Mouse (Mus musculus) splenic B cell, adult 2 months (primary cell): ENCODE results near the gene Casp1.

Experiments
- DNase-seq: peaks from one replicate; pipeline ENCODE4 v3.0.0-alpha.2; 2011; ENCODE audit warnings: low read depth, low spot score
- H3K27me3 ChIP-seq: 2 replicates; pipeline ENCODE4 v1.6.1; 2012; ENCODE audit warnings: mild to moderate bottlenecking, low read length, moderate library complexity, mixed read lengths; ENCODE audit not compliant: control insufficient read depth, poor library complexity, insufficient read depth, severe bottlenecking
- H3K36me3 ChIP-seq: 2 replicates; pipeline ENCODE4 v1.6.1; 2012; ENCODE audit warnings: mild to moderate bottlenecking, low read length, moderate library complexity, mixed read lengths; ENCODE audit not compliant: control insufficient read depth, poor library complexity, insufficient read depth, severe bottlenecking

The Casp1 gene

DNA sequence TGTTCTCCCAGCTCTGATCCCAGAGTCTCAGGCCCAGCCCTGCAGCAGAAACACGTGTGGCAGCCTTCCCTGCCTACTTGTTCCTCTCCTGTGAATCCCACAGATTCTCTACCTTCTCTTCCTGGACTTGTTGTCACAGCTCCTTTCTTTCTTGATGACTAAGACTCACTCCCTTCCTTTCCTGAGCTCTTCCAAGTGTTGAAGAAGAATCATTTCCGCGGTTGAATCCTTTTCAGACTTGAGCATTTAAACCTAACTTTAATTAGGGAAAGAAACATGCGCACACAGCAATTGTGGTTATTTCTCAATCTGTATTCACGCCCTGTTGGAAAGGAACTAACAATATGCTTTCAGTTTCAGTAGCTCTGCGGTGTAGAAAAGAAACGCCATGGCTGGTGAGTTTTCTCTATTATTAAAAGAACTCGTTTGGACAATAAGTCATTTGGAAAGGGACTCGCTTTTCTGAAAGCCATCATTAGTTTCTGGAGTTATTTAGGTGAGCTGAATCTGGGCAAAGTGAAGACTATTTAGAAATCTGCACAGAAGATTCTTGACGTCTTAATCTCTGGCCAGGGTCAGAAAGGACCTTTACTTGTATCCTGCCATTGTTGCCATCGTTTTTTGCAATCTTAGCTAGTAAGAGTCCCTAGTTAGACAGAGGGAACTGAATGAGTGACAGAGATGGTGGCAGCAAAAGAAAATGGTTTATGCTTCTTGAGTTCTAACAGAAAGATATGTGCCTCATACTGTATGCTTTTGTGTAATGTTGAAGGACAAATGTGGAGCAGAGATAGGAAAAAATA lies at the start of gene Casp1:
Gene Casp1 (plus strand): TSS at position 189 of the 803 bp plus-strand sequence.
- no peaks in the 10 kb centered on the region for H3K27me3 ChIP-seq
- DNase-seq: peak; percentile 58
- peaks cover 2% of the 10 kb centered on the region; the same call in 1 of the 2 replicates for H3K36me3 ChIP-seq

- no peak for DNase-seq
- H3K27me3 ChIP-seq: no peaks in the 10 kb centered on the region
- H3K36me3 ChIP-seq: no peaks in the 10 kb centered on the region
These were observed 34.3 kb upstream of the Casp1 start for GRCm38 (mm10) chr9:5263951-5264475.

DNA sequence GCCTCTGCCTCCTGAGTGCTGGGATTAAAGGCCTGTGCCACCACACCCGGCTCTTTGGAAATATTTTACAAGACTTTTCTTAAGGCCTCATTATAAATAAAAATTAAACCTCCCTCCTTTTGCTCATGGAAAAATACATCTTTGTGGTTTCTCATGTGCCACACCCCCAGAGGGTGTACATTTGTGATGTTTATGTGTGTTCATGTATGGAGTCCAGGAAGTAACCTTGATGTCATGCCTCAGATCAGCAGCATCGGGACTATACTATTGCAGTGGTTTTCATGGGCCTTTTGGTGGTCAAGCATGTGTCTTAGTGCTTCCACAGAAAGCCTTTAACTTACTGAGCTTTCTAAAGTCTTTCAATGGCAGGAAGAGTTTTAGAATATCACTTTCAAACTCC lies 28.0 kb upstream of the Casp1 start:
- Histone ChIP-seq H3K27me3 (no peaks in the 10 kb centered on the region), H3K36me3 (no peaks in the 10 kb centered on the region)
- DNase-seq: no peak

DNA sequence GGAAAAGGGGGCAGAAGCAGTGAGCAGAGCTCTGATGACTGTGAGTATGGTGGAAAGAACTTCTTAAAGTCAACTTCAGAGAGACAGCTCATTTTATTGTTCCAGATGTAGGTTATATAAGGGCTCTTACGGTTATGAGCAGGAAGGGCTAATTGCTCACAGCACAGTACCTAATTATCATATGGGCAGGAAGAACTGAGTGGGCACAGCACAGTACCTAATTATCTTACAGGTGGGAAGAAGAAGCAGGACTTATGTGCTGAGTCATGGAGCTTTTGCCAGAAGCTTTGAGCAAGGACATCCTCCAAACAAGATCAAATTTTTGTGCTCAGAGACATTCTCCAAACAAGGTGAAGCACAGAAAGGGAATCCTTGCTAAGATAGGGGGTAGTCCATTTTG lies 27.4 kb upstream of the Casp1 start:
- no peak for DNase-seq
- no peaks in the 10 kb centered on the region for H3K36me3 ChIP-seq
- no peaks in the 10 kb centered on the region for H3K27me3 ChIP-seq

- no peaks in the 10 kb centered on the region for H3K27me3 ChIP-seq
- no peak for DNase-seq
- no peaks in the 10 kb centered on the region for H3K36me3 ChIP-seq
These were observed 26.9 kb upstream of the Casp1 start for GRCm38 (mm10) chr9:5271334-5271845.

DNA sequence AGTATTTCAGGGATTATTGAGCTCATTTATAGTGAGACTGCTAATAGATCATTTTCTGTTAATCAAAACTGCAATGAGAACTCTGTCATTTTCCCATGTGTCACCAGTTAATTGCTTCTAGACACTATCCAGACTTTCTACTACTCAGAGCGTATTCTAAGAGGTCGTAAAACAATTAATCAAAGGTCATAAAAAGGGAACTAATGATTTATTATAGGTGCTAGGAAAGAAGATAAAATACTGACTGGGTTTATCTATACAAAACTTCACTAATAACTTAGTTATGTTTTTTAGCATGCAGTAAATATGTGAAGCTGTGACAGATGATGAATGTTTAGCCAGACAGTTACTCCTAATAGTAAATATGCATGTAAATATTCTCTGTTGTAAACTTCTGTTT lies 12.2 kb upstream of the Casp1 start:
- no peaks in the 10 kb centered on the region for H3K27me3 ChIP-seq
- DNase-seq: no peak
- no peaks in the 10 kb centered on the region for H3K36me3 ChIP-seq

GRCm38 (mm10) chr9:5286597-5286996 lies 11.7 kb upstream of the Casp1 start:
- no peak for DNase-seq
- Histone ChIP-seq H3K27me3 (no peaks in the 10 kb centered on the region), H3K36me3 (no peaks in the 10 kb centered on the region)

- Histone ChIP-seq H3K36me3 (no peaks in the 10 kb centered on the region), H3K27me3 (no peaks in the 10 kb centered on the region)
- no peak for DNase-seq
These were observed 1.7 kb upstream of the Casp1 start for GRCm38 (mm10) chr9:5296354-5297237.

DNA sequence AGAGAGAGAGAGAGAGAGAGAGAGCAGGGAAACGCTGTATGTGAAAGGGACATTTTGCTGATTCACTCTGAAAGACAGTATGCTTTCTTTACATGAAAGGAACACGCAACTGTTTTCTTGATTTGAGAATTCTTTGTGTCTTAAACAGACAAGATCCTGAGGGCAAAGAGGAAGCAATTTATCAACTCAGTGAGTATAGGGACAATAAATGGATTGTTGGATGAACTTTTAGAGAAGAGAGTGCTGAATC lies 740 bp downstream of the Casp1 start:
- Histone ChIP-seq H3K27me3 (no peaks in the 10 kb centered on the region), H3K36me3 (peaks cover 3% of the 10 kb centered on the region; the same call in 1 of the 2 replicates)
- DNase-seq: no peak

DNA sequence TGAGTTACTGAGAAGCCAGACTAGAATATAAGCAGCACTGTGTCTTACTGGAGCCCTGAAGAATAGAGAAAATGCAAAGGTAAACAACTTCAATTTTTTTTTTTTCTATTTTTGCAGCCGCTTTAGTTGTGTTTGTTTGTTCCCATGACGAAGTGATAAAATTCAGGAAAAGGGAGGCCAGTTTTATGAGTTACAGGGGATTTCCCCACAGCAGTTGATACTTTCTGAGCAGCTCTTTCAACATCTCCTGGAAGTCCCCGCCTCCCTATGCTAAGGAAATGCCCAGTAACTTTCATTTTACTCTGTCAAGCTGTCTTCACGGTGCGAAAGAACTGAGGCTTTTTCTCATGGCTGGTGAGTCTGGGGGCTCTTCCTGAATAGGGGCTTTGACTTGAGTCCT lies 10.2 kb downstream of the Casp1 start, which contains the start of gene Casp4:
Gene Casp4 (plus strand): TSS at position 268 of the 400 bp plus-strand sequence.
- Histone ChIP-seq H3K27me3 (no peaks in the 10 kb centered on the region), H3K36me3 (peaks cover 2% of the 10 kb centered on the region; the same call in 1 of the 2 replicates)
- peak; percentile 62 for DNase-seq

DNA sequence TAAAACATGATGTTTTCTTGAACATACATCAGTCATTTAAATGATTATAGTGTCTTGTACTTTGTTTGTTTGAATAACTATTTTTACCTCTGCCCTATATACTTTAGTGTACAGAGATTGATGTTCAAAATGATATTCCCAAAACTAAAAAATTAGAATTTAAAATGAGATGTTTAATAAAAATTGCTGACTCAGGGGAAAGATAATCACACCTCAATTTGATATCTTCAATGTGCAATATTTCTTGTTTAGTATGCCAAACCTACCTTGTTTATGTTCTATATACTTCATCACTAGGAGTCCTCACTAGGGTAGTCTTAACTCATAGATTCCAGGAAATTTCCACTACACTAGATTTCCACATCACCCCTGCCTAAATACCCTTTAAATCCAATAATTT lies 11.8 kb downstream of the Casp1 start:
- no peaks in the 10 kb centered on the region for H3K27me3 ChIP-seq
- DNase-seq: no peak
- H3K36me3 ChIP-seq: no peaks in the 10 kb centered on the region

GRCm38 (mm10) chr9:5311435-5311834 lies 13.1 kb downstream of the Casp1 start:
- Histone ChIP-seq H3K36me3 (no peaks in the 10 kb centered on the region), H3K27me3 (no peaks in the 10 kb centered on the region)
- DNase-seq: peak; percentile 81

- peaks cover 5% of the 10 kb centered on the region; the same call in 1 of the 2 replicates for H3K36me3 ChIP-seq
- no peak for DNase-seq
- no peaks in the 10 kb centered on the region for H3K27me3 ChIP-seq
These were observed 29.9 kb downstream of the Casp1 start for GRCm38 (mm10) chr9:5328204-5328603.

- Histone ChIP-seq H3K36me3 (peaks cover 2% of the 10 kb centered on the region), H3K27me3 (no peaks in the 10 kb centered on the region)
- no peak for DNase-seq
These were observed 34.1 kb downstream of the Casp1 start for GRCm38 (mm10) chr9:5332441-5332840.

DNA sequence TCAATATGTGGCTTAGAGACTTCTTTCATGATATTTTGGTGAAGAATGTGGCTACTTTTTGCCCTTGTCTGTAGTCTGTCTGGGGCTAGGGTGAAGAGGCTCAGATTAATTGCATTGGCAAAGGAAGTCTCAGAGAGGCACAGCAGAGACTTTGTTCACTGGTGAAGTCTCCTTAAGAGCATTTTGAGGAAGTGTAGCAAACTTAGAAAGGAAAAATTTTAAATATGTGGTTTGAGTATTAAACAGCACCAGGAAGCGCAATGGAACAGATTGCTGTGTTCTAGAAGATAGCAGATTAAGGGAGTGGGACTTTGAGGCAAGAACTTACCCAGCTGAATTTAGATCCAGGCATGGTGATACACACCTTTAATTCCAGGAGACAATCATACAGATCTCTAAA lies 35.1 kb downstream of the Casp1 start:
- Histone ChIP-seq H3K27me3 (no peaks in the 10 kb centered on the region), H3K36me3 (peaks cover 2% of the 10 kb centered on the region)
- DNase-seq: no peak
